Mouse (Mus musculus) intestine, embryonic 16.5 days (tissue): ENCODE measurements around the gene Scgb3a1. TPM values are rescaled to one million over a fixed set of nuclear protein-coding genes. Genes with fewer than 3 reads are reported as not detected.

Experiments used
- ATAC-seq: fragments of 200-750 bp; cut with Nextera tagmentation; 2 replicates; pipeline ENCODE4 v1.8.0; 2017; ENCODE audit warnings: moderate TSS enrichment, moderate library complexity
- H3K27ac ChIP-seq: fragments of 300-500 bp; sonication (generic); 2 replicates; pipeline ENCODE4 v1.5.1; 2014; ENCODE audit warnings: mild to moderate bottlenecking, low read length
- H3K27me3 ChIP-seq: fragments of 300-500 bp; sonication (generic); replicated peaks from 2 replicates; pipeline ENCODE4 v1.6.1; 2014; ENCODE audit warnings: low read length, control low read depth, mixed read lengths; ENCODE audit not compliant: control insufficient read depth, insufficient read depth
- H3K36me3 ChIP-seq: fragments of 300-500 bp; sonication (generic); 2 replicates; pipeline ENCODE4 v1.6.1; 2014; ENCODE audit warnings: low read length, control low read depth; ENCODE audit not compliant: control insufficient read depth, insufficient read depth
- H3K4me1 ChIP-seq: fragments of 300-500 bp; sonication (generic); 2 replicates; pipeline ENCODE4 v1.6.1; 2014; ENCODE audit warnings: low read length, control low read depth, mixed read lengths; ENCODE audit not compliant: control insufficient read depth, insufficient read depth
- H3K4me2 ChIP-seq: fragments of 300-500 bp; sonication (generic); 2 replicates; pipeline ENCODE4 v1.6.1; 2014; ENCODE audit warnings: low read depth, low read length, control low read depth
- H3K4me3 ChIP-seq: fragments of 300-500 bp; sonication (generic); 2 replicates; pipeline ENCODE4 v1.5.1; 2014; ENCODE audit warnings: mild to moderate bottlenecking, low read length
- H3K9ac ChIP-seq: fragments of 300-500 bp; sonication (generic); 2 replicates; pipeline ENCODE4 v1.6.1; 2014; ENCODE audit warnings: low read depth, low read length
- H3K9me3 ChIP-seq: fragments of 300-500 bp; sonication (generic); 2 replicates; pipeline ENCODE4 v1.6.1; 2016; ENCODE audit warnings: low read length, control low read depth; ENCODE audit not compliant: control insufficient read depth
- WGBS: fragments of 180-500 bp; shearing (Covaris S2); extraction: QIAGEN DNeasy Blood & Tissue Kit; methylation state at CpG from one replicate; pipeline ENCODE4 v1.1.7; 2014; 5-methylcytosine and 5-hydroxymethylcytosine counted together
- polyA plus RNA-seq: library from polyadenylated mRNA; unstranded; fragments of >200 nt; fragmentation: Nextera tagmentation; extraction: Ambion mirVana; gene quantifications from 2 replicates; pipeline ENCODE4 v1.2.1, GENCODE M21; 2015

Scgb3a1 gene
- polyA plus RNA-seq, 1 experiment from 2014 or later: not detected

- Histone ChIP-seq H3K36me3 (no peaks in the 10 kb centered on the region), H3K9ac (peak overlapping the region; percentile 99), H3K4me2 (peak overlapping the region; percentile 57), H3K27ac (peak overlapping the region; percentile 95), H3K4me1 (peaks cover 19% of the 10 kb centered on the region), H3K9me3 (no peaks in the 10 kb centered on the region), H3K4me3 (peak overlapping the region; percentile 86), H3K27me3 (no peaks in the 10 kb centered on the region)
- peak; percentile 64 for ATAC-seq
- WGBS: under 1% methylated on average over 39 of the region's 70 CpGs
Observed at GRCm38 (mm10) chr11:49711981-49712554, 48.7 kb downstream of the Scgb3a1 start.

DNA sequence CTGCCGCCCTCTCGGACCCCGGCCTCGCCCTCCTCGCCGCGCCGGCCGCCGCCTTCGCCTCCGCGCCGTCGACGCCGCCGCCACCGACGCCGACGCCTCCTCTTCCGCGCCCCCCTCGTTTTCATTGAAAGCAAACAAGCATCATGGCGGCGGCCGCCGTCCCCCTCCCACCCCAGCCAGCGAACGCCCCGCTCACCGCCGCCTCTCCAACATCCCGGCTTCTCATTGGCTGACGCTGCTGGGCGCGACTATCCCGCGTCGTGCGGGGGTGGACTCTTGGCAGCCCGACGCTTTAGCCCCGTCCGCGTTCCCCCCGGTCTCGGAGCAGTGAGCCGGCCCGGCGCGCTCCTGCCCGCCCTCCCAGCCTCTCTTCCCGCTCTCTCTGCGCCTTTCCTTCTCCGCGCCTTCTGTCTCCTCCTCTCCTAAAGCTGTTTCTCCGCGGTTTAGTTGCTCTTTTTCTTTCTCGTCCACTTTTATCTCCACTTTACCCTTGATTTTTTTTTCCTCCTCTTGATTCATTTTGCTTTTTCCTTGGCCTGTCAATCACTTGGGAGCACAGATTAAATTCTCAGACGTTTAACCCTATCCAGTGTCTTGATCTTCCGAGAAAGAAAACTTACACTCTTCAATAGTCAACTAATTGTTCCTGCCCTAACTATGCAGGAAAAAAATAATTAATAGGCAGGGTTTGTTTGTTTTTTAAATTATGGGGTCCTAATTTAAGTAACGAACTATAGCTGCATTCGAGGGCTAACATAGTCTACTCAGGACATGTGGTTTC lies 49.3 kb downstream of the Scgb3a1 start, which contains the start of gene Cnot6:
Gene Cnot6, minus strand, starts transcription at position 169 of the 781 bp plus-strand sequence.
- under 1% methylated on average over 57 of the region's 65 CpGs for WGBS

GRCm38 (mm10) chr11:49713336-49714334 lies 50.2 kb downstream of the Scgb3a1 start:
- peak; percentile 39 for ATAC-seq
- Histone ChIP-seq H3K4me1 (peaks cover 19% of the 10 kb centered on the region), H3K27me3 (no peaks in the 10 kb centered on the region), H3K27ac (peak overlapping the region; percentile 64), H3K4me2 (peak overlapping the region; percentile 61), H3K9me3 (no peaks in the 10 kb centered on the region), H3K36me3 (no peaks in the 10 kb centered on the region), H3K4me3 (peak overlapping the region; percentile 86), H3K9ac (peak overlapping the region; percentile 99)
- WGBS: 31% methylated on average over 20 of the region's 20 CpGs

More for the DNA sequence above, 49.3 kb downstream of the Scgb3a1 start, which contains the start of gene Cnot6:
- Histone ChIP-seq H3K4me3 (peak within 1 kb of the TSS; percentile 86), H3K4me2 (peak within 1 kb of the TSS; percentile 61), H3K27ac (peak within 1 kb of the TSS; percentile 95), H3K27me3 (no peaks in the 10 kb centered on the region), H3K4me1 (peaks cover 19% of the 10 kb centered on the region), H3K9ac (peak within 1 kb of the TSS; percentile 99), H3K36me3 (no peaks in the 10 kb centered on the region), H3K9me3 (no peaks in the 10 kb centered on the region)
- peak; percentile 97 for ATAC-seq

Other genes with a start within 250 kb of the Scgb3a1 start
- gene Olfr1389, start 240.5 kb upstream of the Scgb3a1 start, polyA plus RNA-seq: not detected in 2 replicates
- 0.05 and 0.10 TPM in 2 replicates for gene Olfr1388, start 227.0 kb upstream of the Scgb3a1 start, polyA plus RNA-seq
- not detected in 2 replicates for gene Olfr1387, start 208.3 kb upstream of the Scgb3a1 start, polyA plus RNA-seq
- gene Olfr1386, start 198.6 kb upstream of the Scgb3a1 start, polyA plus RNA-seq: not detected in 2 replicates
- not detected in 2 replicates for gene Olfr1385, start 174.5 kb upstream of the Scgb3a1 start, polyA plus RNA-seq
- gene Olfr1384, start 156.9 kb upstream of the Scgb3a1 start, polyA plus RNA-seq: not detected in 2 replicates
- not detected in 2 replicates for gene Olfr1383, start 144.0 kb upstream of the Scgb3a1 start, polyA plus RNA-seq
- gene Olfr1382, start 135.4 kb upstream of the Scgb3a1 start, polyA plus RNA-seq: not detected in 2 replicates
- gene Olfr1381, start 120.2 kb upstream of the Scgb3a1 start, polyA plus RNA-seq: not detected in 2 replicates
- not detected in 2 replicates for gene Olfr1380, start 106.7 kb upstream of the Scgb3a1 start, polyA plus RNA-seq
- gene Flt4, start 54.3 kb upstream of the Scgb3a1 start, polyA plus RNA-seq: 4.0 and 4.3 TPM in 2 replicates
- 26.9 and 31.5 TPM in 2 replicates for gene Cnot6, start 49.1 kb downstream of the Scgb3a1 start, polyA plus RNA-seq
- 5.8 and 6.4 TPM in 2 replicates for gene Gfpt2, start 130.6 kb downstream of the Scgb3a1 start, polyA plus RNA-seq
- gene Mapk9, start 183.1 kb downstream of the Scgb3a1 start, polyA plus RNA-seq: 26.6 and 27.8 TPM in 2 replicates
- gene Rasgef1c, start 238.2 kb downstream of the Scgb3a1 start, polyA plus RNA-seq: 0.26 and 0.28 TPM in 2 replicates